Mouse (Mus musculus): ENCODE measurements around the gene Bcl11b.

Bcl11b gene

GRCm38 (mm10) chr12:108003483-108003882 lies at the start of gene Bcl11b:
TSS of gene Bcl11b (minus strand) at chr12:108003602.
- DNase-seq (ENCODE audit: low spot score) = no peak

DNA sequence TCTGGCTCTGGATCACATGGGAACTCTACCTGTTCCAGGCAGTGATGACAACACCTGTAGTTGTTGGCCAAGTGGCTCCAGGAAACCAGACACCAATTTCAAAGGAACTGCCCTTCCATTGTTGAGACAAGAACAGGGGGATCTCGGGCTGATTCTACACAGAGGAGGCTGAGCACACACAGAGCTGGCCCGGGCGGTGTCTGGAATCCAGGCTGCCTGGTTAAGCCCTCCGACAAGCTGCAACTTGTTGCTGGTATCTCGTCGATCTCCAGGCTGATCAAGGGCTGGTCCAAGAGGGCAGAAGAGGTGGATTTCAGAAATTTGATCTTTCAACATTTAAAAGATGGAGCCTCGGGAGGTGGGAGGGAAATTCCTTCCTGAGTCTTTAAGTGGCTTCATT lies 47.6 kb upstream of the Bcl11b start:
- DNase-seq (ENCODE audit: low spot score) = no peak

DNA sequence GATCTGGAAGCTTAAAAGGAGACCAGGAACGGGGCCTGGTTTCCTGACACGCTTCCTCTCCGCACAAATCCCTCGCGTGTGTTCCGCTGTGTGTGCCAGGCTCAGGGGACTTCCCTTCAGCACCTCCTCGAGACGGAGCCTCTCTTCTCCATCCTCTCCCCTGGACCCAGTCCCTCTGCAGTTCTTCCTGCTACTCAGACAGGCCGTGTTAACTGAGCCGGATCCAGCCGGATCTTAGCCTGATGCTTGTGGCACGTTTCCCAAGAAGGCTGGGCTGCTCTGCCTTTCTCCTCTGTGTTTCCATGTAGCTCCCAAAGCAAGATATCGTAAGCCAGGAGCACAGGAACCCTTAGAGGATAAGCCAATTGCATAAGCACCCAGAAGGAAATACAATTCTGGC lies 46.2 kb upstream of the Bcl11b start:
- no peak for DNase-seq (ENCODE audit: low spot score)

- DNase-seq (ENCODE audit: low spot score) = no peak
Observed at GRCm38 (mm10) chr12:108042239-108042571, 38.8 kb upstream of the Bcl11b start.

DNA sequence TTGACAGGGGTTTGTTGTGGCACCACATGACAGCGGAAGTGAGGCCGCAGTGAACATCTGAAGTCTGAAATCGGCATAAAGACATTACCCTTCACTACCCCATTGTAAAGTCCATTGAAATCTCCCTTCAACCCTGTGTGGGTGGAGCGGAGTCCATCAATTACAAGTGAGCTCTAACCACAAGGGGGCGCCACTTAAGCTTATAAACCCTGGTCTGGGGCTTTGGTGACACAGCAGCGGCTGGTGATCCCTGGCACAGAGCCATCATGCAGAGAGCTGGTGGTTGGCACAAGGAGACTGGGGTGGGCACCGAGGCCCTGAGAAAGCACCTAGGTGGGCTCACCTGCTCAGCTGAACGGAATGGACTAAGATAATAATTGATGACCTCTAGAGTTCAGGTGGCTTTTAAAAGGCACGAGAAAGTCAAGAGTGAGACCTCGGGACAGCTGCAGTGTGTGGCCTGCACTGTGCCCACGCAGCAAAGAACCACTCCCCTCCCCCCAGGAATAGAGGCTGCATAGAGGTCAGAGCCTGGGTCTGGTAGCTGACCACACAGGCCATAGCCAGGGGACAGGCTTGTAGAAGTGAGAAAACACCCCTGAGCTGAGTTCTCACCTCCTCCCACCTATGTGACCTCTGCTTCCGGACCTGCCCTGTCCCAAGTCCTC lies 38.3 kb upstream of the Bcl11b start:
- DNase-seq (ENCODE audit: low spot score) = peak; percentile 53

- DNase-seq (ENCODE audit: low spot score) = no peak
Observed at GRCm38 (mm10) chr12:108037446-108037845, 34.0 kb upstream of the Bcl11b start.

- no peak for DNase-seq (ENCODE audit: low spot score)
Observed at GRCm38 (mm10) chr12:108035412-108036078, 32.1 kb upstream of the Bcl11b start.

DNA sequence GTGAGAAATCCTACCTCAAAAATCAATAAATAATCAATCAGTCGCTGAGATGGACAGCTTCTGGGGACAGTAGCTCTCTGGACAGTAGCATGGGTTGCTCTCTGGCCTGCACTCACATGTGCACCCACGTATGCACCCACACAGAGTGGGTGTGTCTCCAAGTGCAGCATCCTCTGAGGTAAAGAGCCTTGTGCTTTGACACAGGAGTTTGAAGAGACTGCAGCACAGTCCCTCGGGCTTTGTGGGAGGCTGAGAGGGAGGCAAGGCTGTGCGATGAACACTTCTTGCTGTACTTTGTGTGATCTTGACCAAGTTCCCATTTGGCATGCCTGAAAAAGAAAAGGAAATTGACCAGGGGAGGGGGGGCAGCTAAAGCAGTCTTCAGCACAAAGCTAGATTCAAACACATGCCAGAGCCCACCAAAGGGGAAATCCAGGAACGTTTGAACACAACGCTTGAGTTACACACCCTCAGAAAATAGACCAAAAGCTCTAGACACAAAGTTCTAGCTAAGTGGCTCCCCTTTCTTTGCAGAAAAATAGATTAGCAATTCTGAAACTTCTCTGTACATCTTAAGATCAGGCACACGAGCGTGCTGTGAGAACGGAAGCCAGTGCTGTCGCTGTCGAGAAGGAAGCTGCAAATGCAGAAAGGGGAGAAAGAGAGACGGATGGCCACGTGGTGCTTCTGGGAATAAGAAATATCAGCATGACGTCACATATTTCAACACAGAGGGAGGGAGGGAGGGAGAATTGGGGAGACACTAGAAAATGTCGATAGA lies 19.6 kb upstream of the Bcl11b start:
- DNase-seq (ENCODE audit: low spot score) = no peak

DNA sequence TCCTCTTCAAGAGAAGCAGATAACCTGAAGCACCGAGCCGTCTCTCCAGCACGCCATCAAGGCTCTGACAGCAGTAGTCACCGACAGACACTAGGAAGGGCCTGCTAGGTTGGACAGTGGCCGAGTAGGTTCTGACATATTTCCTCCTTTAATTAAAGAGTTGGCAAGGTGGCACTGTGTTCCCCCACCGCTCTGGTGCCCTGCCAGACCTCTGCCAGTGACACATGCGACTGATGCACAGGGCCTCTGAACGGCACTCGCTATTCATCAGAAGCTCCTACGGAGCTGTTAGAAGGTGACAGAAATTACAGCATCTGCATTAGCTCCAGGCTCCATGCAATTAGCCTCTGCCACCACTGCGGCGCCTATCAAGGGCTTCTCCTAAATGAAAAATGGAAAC lies 8.6 kb upstream of the Bcl11b start:
- DNase-seq (ENCODE audit: low spot score) = no peak

GRCm38 (mm10) chr12:108010346-108010745 lies 6.9 kb upstream of the Bcl11b start:
- no peak for DNase-seq (ENCODE audit: low spot score)

DNA sequence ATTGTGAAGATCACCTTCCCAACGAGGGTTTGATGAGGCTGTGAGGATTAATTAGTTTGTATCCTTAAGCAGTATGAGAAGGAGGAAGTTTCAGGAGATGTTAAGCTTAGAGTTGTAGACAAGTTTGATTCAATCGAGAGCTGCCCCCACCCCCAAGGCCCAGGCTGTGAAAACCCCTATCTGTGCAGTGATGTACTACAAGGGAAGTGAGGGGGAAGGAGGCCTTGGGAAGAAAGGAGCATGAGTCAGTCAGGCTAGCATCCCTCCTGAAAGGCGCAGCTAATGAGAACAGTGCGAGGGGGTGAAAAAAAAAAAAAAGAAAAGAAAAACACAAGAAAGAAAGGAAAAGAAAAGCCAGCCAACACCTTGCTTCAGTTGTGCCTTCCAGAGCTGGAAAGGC lies 5.8 kb upstream of the Bcl11b start:
- DNase-seq (ENCODE audit: low spot score) = no peak

GRCm38 (mm10) chr12:108005816-108006626 lies 2.6 kb upstream of the Bcl11b start:
- DNase-seq (ENCODE audit: low spot score) = no peak

DNA sequence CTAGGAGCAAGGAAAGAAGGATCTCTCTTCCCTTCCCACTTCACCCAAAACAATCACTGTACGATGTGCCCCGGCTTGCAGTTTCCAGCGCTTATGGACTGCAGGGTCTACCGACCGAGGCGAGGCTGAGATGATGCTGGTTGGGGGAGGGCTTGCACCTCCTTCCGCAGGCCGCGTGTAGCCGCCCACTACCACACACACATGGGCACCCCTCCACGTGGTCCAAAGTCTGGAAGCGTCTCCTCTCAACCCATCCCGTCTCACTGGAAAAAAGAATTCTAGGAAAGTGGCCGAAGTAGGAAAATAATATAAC lies 2.0 kb upstream of the Bcl11b start:
- no peak for DNase-seq (ENCODE audit: low spot score)

- DNase-seq (ENCODE audit: low spot score) = no peak
Observed at GRCm38 (mm10) chr12:108004701-108005487, 1.5 kb upstream of the Bcl11b start.

DNA sequence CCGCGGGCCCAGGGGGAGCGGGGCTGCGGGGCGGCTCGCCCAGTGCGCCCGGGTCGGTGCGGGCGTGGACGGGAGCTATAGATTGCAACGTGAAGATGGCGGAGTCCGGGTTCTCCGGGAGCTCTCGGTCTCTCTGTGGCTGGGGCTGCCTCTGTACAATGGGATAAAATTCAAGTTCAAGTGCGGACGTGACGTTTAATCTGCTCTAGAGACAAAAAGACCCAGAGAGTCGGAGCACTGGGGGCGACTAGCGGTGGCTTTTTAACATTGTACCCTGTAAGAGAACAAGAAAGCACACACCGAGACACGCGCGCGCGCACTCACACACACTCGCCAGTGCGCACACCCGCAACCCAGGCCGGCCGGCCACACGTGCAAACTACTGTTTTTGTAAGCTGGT lies 526 bp upstream of the Bcl11b start:
- DNase-seq (ENCODE audit: low spot score) = no peak

- DNase-seq (ENCODE audit: low spot score) = no peak
Observed at GRCm38 (mm10) chr12:108002436-108003189, 789 bp downstream of the Bcl11b start.

DNA sequence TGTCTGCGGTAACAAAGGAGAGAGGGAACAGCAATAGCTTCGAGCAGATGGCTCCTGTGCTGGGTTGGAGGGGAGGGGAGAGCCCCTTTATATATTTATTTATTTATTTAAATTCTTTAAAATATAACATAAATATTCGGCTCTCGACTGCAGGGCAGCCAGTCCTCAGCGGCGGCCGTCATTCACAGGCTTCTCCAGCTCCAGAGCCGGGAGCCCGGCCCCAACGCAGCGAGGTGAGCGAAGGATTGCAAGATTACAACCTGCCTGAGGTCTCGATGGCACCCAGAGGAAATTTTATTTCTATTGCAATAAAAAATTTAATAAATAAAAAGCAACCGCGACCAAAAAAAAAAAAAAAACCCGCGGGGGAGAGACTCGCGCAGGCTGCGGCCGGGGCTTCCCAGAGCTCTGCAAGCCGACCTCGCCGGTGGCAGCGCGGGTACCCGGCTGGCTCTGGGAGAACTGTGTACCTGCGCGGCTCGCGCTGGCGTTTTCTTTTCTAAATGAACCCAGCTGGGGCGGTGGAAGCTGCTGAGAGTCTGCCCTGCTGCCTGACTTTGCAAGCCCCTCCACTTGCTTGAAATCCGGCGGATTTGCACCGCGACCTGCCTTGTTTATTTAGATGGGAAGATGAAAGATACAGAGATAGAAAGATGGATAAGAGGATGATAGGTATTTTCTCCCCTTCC lies 1.6 kb downstream of the Bcl11b start:
- DNase-seq (ENCODE audit: low spot score) = no peak

- no peak for DNase-seq (ENCODE audit: low spot score)
Observed at GRCm38 (mm10) chr12:108000715-108001080, 2.7 kb downstream of the Bcl11b start.

DNA sequence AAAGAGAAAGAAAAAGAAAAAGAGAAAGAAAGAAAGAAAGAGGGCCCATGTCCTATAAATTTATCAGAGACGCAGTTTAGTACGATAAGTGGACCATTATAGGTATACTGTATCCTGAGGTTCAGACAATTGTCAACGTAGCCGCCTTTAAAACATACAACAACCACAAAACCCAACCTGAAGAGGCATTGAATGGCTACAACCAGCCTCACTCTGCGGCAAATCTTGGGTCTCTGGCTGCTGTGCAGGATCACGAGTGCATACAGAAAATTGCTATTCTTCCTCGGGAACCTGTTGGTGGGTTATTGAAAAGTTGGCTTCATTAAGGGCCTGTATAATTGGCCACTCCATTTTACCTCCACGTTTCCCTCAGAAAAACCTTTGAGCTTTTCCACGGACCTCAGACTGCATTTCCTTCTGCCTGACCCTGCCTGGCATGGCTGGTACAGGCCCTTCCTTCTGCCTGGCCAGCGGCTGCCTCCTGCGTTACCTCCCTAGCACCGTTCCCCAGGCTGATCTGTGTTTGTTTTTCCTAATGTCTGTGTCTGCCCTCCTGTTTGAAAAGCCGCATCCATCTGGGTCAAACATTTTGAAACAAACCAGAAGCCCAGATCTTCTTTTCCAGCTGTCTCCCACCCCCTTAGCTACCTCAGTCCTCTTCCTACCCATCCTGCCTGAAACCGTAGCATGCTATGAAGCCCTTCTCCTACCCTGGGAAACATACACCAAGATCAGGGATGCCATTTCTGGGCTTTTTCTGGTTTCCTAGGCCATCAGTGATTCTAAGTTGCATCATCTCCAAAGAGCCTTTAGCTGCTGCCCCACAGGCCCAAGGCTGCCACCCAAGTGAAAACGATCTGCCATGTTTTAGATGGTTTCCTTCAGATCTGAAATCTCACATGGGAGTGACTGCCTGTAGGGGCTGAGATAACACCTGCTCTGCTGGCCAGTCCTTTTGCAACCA lies 3.4 kb downstream of the Bcl11b start:
- no peak for DNase-seq (ENCODE audit: low spot score)

Data from urinary bladder, postnatal 10 days (tissue).